Mouse (Mus musculus) right cerebral cortex, postnatal 25 days (tissue): ENCODE data around the gene Gm17677.

Experiments
- DNase-seq: peaks from one replicate; pipeline ENCODE4 v3.0.0; 2022

Gm17677 gene

GRCm38 (mm10) chr9:35740749-35741148 lies at the start of gene Gm17677:
TSS of gene Gm17677 (plus strand) at chr9:35741049.
- no peak for DNase-seq

- no peak for DNase-seq
Observed at GRCm38 (mm10) chr9:35691924-35692323, 48.9 kb upstream of the Gm17677 start.

- no peak for DNase-seq
Observed at GRCm38 (mm10) chr9:35707265-35707664, 33.6 kb upstream of the Gm17677 start.

GRCm38 (mm10) chr9:35756843-35757242 lies 16.0 kb downstream of the Gm17677 start:
- no peak for DNase-seq

GRCm38 (mm10) chr9:35778009-35778408 lies 37.2 kb downstream of the Gm17677 start, which contains the start of gene Gm17727:
TSS of gene Gm17727 (minus strand) at chr9:35778109.
- no peak for DNase-seq

- DNase-seq = no peak
Observed at GRCm38 (mm10) chr9:35790001-35790400, 49.2 kb downstream of the Gm17677 start, which contains the start of the genes Gm27235 and D730048I06Rik. TSS of gene Gm27235 (minus strand) at chr9:35790101. TSS of gene D730048I06Rik (minus strand) at chr9:35790112.
